Comparison of ENCODE assay signal across 8 mouse cellular contexts in the genomic region with DNA sequence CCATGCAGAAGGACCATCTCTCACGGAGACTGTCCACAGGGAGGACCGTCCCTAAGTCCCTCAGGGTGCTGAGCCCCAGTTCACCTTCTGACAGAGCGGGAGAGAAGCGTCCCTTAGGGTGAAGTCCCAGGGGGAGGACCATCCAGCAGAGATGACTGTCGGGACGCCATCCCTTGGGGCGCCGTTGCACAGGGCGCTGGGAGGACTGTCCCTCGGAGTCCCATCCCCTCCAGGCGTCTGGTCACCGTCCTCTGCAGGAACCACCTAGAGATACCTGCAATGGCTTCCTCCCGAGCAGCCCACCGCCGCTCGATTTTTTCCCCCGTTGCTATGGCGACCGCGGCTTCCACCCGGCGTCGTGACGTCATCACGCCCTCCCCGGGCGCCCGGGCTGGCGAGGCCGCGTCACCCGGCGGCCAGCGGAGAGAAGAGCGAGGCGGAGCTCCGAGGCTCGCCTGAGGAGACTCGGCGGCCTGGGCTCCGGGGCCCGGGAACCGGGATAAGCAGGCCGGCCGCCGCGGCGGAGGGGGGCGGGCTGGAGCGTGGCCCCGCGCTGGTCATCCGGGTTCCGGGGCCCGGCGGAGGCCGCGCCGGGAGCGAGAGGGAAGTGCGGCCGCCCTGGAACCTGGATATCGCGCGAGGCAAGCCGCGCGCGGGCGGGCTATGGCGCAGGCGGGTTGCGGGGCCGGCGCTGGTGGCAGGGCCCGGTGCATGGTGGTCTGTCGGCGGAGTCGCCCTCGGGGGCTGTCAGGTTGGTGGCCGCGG. TPM values are rescaled to one million over a fixed set of nuclear protein-coding genes. Genes with fewer than 3 reads are reported as not detected.
DNase-seq lines count a peak whose midpoint lies in the region; ATAC-seq lines count a peak whose summit lies in the region.

A gene (plus strand): TSS at position 355 of the 765 bp plus-strand sequence.

- peak within 1 kb of the TSS; percentile 97 for H3K27ac ChIP-seq in hindbrain, embryonic 11.5 days (ENCODE audit: low read depth, low read length)

- H3K4me1 ChIP-seq in hindbrain, embryonic 11.5 days (replicated peaks; ENCODE audit: control insufficient read depth, insufficient read depth, low read length), result peaks cover 2% of the 10 kb centered on the region; the same call in 1 of the 2 replicates

- no peaks in the 10 kb centered on the region for H3K27me3 ChIP-seq in hindbrain, embryonic 11.5 days (ENCODE audit: control insufficient read depth, insufficient read depth, low read length)

- DNase-seq in MEL-GATA-1-ER (ENCODE audit: extremely low read depth, low read depth), result peak; percentile 45
- DNase-seq in cerebellum, adult 8-10 months, result peak; percentile 91
- peak; percentile 68 to 88 for DNase-seq in frontal cortex, adult 2 months (ENCODE audit: extremely low spot score in 1 of 2, low spot score in 1 of 2)
- peak; percentile 96 for DNase-seq in hindbrain, embryonic 11.5 days (ENCODE audit: low spot score)
- peak; percentile 93 to 95 for DNase-seq in layer of hippocampus, postnatal 10 days (ENCODE audit: low spot score in 2 of 2)
- peak; percentile 92 for DNase-seq in lung, postnatal 10 days
- peak; percentile 90 for DNase-seq in ovary, postnatal 36 days (ENCODE audit: low spot score)
- DNase-seq in thymus, postnatal 25 days, result peak; percentile 93

- peak within 1 kb of the TSS; percentile 89 for H3K4me2 ChIP-seq in hindbrain, embryonic 11.5 days (replicated peaks; ENCODE audit: low read depth, low read length)

- H3K4me3 ChIP-seq in hindbrain, embryonic 11.5 days (ENCODE audit: low read depth, low read length), result peak within 1 kb of the TSS; percentile 78

- H3K9me3 ChIP-seq in hindbrain, embryonic 11.5 days (ENCODE audit: control insufficient read depth, low read length), result no peaks in the 10 kb centered on the region

- peak within 1 kb of the TSS; percentile 97 for H3K9ac ChIP-seq in hindbrain, embryonic 11.5 days (ENCODE audit: low read depth, low read length)

- peak; percentile 86 for ATAC-seq in hindbrain, embryonic 11.5 days (ENCODE audit: low FRiP score)

- no peaks in the 10 kb centered on the region for H3K36me3 ChIP-seq in hindbrain, embryonic 11.5 days (ENCODE audit: control insufficient read depth, insufficient read depth, low read length)

- WGBS in hindbrain, embryonic 11.5 days, result under 1% methylated on average over 81 of the region's 82 CpGs

RNA-seq across cellular contexts. Expression of the gene that starts here (rescaled TPM):
- 135 and 144 TPM in 2 replicates for polyA plus RNA-seq in frontal cortex, adult 2 months (2012; rRNA removed)
- polyA plus RNA-seq in hindbrain, embryonic 11.5 days (2014; fragmentation: Nextera tagmentation; extraction: Ambion mirVana), result 27.6 and 29.5 TPM in 2 replicates
- total RNA-seq in layer of hippocampus, postnatal 10 days (2021), result 10 to 100 TPM; 76.1 to 80.4 TPM

Comparison
In these comparisons a context has a peak if more than half of its experiments do, and no peak if none do; other contexts are left out.
1. Peak in every context shown above with its lines: DNase-seq, ATAC-seq, H3K4me3 ChIP-seq and H3K27ac ChIP-seq.
2. DNase-seq: peak in every context shown above with its lines; median percentile 96 in hindbrain, embryonic 11.5 days; 94 in layer of hippocampus, postnatal 10 days; 93 in thymus, postnatal 25 days; 92 in lung, postnatal 10 days; 91 in cerebellum, adult 8-10 months; 90 in ovary, postnatal 36 days; 78 in frontal cortex, adult 2 months; 45 in MEL-GATA-1-ER.